Mouse (Mus musculus) heart, adult 2 months (tissue): ENCODE results near the gene Pnmal1.

Experiments
- CTCF ChIP-seq: fragments of 200-600 bp; IDR thresholded peaks from 2 replicates; pipeline ENCODE4 v1.8.1; 2022; ENCODE audit warnings: antibody characterized with exemption, mild to moderate bottlenecking, moderate library complexity
- POLR2A ChIP-seq: fragments of 200-500 bp; IDR thresholded peaks from 2 replicates; pipeline ENCODE4 v1.6.1; 2011; ENCODE audit warnings: mild to moderate bottlenecking, low read depth, low read length, control low read depth; ENCODE audit not compliant: insufficient read depth

DNA sequence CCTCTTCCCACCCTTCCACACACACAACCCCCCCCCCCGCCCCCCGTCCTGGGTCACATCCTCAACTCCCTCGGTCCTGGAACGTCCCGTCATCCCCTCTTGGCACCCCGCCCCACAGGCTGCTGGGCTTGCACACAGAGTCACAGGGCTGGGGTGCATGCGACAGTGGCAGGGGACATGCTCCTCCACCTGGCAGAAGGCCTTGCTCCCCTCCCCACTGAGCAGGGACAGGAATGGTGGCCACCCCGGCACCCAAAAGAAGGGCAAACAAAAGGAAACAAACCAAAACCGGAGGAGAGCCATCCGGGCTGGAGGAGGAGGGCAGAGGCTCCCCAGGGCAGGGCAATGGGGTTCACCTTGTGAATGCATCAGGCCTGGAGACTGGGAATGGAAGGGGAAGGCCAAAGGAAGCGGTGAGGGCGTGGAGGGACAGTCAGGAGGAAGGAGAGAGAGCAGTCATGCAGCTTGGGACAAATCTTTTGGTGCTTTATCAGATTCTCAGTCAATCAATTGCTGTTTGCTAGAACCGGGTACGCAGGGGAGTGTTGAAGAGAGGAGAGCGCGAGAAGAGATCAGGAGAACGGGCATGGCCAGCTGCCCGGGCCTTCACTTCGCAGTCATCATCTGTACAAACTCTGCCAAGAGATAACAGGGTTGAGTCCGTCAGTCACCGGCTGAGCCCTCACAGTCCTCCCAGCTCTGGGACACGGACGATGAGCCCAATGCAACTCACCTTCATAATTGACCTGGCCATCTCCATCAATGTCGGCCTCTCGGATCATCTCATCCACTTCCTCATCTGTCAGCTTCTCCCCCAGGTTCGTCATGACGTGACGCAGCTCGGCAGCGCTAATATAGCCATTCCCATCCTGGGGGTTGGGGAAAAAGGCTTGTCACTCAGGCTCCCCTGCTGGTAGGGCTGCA lies 42.9 kb upstream of the Pnmal1 start:
- TF ChIP-seq CTCF (no peak), POLR2A (no peak)
